Mouse (Mus musculus) erythroblast, embryonic 14.5 days (primary cell): ENCODE measurements around the gene Cib4.

ENCODE experiments used
- GATA1 ChIP-seq: IDR thresholded peaks from 2 replicates; pipeline ENCODE4 v1.6.1; 2012; ENCODE audit warnings: low read length, inconsistent platforms, mixed read lengths
- TAL1 ChIP-seq: IDR thresholded peaks from 3 replicates; pipeline ENCODE4 v1.6.1; 2012; ENCODE audit warnings: low read length, inconsistent platforms, mixed read lengths

DNA sequence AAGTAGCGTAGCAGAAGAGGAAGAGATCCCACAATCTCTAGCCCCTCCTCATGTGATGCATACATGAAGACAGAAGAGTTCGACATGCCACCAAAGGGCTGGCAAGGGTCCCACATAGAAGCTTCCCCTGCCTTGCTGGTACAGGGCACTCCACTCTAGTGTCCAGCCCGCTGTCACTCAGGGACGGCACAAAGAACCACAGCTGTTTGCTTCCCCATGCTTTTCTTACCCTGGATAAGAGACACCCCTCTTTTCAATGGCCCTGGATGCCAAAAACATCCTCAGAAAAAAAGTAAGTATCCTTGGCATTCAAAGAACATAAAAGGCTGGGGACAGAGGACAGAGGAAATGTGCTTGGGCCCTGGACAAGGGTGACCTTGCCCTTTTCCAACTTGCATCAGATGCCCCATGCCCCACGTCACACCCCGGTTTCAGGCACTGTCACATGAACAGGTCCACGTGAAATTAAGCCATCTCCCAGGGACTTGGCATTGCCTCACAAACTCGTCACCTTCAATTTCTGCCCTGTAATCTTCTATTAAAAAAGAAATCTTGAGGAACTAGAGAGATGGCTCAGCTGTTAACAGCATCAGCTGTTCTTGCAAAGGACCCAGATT, 5.5 kb upstream of the Cib4 start:
- no peak for TF ChIP-seq GATA1
- no peak for TF ChIP-seq TAL1
